Mouse (Mus musculus) megakaryocyte, adult 5-6 weeks (primary cell): Measurements from ENCODE around the gene Nudt22. TPM values are rescaled to one million over a fixed set of nuclear protein-coding genes. Genes with fewer than 3 reads are reported as not detected.
"Not testable (repeated sequence)": the region's sequence is repeated elsewhere in the genome, so short reads cannot be mapped to it uniquely, and the experiment has no call there.

Source experiments
- ATAC-seq: 2 replicates; pipeline ENCODE4 v1.8.0; 2016; ENCODE audit warnings: mild to moderate bottlenecking, inconsistent platforms; ENCODE audit not compliant: poor library complexity, severe bottlenecking
- total RNA-seq, 2 experiments: library from RNA; stranded (forward) in 1 of 2; stranded (reverse) in 1 of 2; fragments of 153-499, 151-499 nt in 1 of 2; fragments of 221-1000, 200-1000 nt in 1 of 2; gene quantifications; 2 replicates each; pipeline versions ENCODE4 v1.2.3 to v1.2.4; 2015 to 2017

Gene Nudt22
- total RNA-seq, 2 experiments from 2014 or later: 10.1 to 16.6 TPM

DNA sequence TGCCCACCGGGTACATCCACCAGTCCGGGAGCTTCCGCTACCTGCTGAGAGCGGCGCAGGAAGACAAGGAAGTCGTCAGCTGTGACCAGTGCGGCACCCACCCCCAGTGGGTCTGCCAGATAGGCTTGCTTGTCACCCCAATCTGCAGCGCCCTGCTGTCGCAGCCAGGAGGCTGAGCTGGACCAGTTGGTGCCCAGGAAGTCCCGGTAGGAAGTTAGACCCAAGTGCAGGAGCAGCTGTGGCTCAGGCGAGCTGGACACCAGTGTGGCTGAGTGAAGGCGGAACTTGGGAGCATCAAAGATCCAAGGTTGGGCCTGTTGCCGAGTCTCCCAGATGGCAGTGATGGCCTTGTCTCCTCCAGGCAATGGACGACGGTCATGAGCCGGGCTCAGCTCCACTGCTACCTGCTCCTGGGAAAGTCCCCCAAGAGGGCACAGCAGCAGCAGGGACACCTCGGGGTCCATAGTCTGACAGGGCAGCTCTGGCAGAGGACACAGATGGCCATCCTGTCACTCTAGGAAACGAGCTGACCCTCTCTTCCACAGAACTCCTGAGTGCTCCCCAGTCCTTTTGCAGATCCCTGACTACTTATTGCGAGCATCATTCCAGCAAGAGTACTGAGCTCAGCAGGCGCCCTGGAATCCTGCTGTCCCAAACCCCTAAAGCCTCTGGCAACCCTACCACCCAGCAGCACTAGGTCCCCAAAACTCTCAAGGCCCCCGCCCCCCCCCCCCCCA is 494 bp downstream of the Nudt22 start:
- ATAC-seq: no peak

DNA sequence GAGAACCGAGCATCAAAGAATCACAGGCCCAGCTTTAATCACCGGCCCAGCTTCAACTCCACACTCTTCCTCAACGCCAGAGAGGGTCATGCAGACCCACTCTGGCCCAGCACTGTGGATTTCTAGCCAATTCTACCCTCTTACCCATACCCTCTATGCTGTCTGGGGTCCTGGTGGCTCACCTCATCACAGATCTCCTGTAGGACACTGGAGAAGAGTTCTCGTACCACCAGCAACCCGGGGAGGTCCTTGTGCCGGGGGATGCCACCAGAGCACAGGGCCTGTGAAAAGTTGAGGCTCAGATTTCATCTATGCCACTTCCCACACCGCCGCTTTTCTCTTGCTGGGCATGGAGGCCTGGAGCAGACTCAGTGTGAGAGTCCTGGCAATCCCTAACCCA is 1.4 kb downstream of the Nudt22 start:
- no peak for ATAC-seq

DNA sequence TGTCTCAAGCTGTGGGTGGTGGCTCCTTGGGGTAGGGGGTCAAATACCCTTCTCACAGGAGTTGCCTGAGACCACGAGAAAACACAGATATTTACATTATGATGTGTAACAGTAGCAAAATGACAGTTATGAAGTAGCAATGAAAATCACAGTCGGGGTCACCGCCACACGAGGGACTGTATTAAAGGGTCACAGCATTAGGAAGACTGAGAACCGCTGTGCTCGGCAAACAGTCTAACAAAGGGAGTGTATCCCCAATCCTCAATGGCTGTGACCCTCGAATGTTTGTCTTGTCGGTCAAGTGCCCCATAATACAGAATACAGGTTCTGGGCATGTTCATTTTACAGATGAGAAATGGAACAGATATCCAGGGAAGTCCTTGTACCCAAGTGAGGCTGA is 1.9 kb downstream of the Nudt22 start:
- ATAC-seq: no peak

DNA sequence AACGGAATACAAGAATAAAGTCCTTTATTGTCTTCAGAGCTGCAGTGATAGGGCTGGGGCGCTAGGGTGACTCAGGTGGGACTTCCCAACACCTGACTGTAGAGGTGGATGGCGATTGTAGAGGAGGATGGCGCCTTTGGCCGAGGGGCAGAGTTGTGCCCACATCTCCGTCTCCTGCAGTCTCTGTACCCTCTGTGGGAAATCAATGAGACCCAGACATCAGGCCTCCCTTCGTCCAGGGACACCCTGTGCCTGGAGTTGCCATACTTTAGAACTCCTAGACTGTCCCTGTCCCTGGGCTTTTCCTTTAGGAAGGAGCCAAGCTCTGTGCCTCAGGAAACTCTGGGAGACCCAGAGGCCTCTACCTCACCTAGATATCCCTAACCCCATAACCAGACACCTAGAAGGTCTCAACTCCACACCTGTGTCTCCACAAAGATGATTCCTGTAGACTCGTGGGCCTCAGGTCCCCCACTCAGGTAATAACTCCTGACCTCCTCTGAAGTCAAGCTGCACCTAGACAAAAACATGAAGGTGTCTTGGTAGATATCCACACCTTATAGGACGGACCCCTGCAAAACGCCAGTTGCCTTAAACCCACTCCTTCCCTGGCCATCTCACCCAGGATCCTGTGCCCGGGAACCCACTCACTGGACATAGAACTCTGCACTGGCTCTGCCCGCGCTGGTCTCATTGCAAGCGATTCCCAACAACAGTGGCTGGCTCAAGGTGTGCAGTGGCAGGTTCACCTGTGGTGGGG is 2.7 kb downstream of the Nudt22 start:
- ATAC-seq: no peak; the same call in 1 of the 2 replicates

DNA sequence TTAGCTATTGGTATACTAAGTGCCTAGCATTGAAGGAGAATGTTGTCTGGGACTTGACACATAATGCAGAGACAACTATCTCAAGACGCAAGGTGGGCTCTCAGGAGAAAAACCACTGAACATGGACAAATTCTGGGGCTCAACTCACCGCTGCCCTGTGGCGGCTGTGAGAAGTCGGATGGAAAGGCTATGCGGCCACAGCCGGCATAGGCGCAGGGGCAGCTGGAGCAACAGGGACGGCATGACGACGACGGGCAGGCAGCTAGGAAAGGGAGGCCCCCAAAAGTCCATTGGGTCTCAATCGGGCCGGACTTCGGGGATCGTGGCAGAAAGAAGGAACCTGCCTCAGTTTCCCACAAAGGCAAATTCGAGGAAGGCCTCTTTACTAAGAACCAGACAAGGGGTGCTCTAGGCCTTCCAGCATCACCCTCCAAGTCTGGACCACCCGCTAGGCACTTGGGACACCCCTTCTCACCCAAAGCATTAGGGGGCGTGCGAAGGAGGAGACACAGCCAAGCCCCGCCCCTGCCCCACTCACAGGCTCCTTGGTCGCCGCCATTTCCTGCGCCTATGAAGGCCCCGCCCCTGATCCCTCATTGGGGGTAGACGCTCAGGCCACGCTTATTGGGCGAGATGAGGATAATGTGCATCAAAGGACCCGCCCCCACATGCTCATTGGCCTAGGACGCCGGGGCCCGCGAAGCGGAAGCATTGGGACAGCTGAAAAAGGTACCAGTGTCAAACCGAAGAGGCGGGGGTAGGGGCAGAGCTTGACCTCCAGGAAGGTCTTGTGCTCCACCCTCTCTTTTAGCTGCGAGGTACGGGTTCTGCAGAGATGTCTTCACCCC is 3.7 kb downstream of the Nudt22 start, which contains the start of gene Dnajc4:
Gene Dnajc4, minus strand, starts transcription at position 562 of the 848 bp plus-strand sequence.
- peak; percentile 95 for ATAC-seq

DNA sequence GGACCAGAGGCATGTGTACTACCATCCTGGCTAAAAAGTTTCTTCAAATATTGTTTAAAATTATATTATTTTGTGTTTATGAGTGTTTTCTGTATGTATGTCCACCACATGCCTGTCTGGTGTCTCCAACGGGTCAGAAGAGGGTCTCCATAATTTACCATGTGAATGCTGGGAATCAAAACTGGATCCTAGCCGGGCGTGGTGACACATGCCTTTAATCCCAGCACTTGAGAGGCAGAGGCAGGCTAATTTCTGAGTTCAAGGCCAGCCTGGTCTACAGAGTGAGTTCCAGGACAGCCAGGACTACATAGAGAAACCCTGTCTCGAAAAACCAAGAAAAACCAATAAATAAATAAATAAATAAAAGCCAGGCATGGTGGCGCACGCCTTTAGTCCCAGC is 4.8 kb downstream of the Nudt22 start:
- ATAC-seq: not testable (repeated sequence)

DNA sequence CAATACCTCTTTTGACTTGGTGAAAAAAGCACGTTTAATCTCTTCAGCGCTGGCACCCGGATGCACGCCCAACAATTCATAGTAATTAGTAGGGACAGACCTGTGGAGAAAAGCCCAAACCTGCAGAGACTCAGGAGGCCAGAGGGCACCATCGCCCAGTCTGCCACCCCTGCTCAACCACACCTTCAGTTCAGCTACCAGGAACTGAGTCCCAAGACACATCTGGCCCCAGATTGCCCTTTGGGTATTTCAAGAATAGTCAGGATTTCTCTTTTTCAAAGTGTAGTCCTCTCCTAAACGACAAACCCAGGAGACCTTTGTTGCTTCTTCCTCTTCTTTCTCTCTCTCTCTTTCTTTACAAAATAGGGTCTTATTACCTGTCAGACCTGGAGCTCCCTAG is 5.2 kb downstream of the Nudt22 start:
- ATAC-seq: no peak

DNA sequence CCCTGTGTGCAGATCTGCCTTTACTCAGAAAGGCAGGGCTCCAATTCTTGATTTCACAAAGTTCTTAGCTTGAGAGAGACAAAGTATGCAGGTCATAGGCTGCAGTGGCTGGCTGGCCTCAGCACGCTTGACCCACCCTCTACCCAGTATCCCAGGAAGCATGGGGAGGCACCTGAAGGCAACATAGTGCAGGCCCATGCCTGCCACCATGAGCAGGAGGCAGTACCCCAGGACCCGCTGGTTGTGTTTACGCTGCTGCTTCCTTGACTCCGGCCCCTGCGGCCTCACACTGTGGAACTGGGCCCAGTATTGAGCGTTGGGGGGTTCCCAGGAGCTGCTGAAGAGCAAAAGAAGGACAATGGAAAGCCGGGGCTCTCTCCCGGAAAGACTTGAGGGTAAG is 6.7 kb downstream of the Nudt22 start:
- ATAC-seq: no peak

DNA sequence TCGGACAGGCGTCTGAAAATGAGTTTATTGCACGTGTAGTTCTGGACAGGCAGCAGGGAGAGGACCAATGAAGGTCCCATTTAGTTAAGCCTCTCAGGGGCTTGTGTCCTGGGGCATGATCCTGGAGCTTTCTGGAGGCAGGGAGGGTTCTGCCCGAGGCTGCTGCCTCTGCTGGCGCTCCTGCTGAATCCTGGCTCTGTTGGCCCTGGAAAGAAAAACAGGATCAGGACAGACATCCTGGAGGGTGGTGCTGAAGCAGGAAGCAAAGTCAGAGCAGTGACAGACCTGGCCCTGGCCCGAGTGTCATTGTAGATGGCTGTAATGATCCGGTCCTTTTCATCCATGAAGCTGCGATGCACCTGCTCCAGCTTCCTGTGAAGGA is 8.0 kb downstream of the Nudt22 start:
- no peak for ATAC-seq

DNA sequence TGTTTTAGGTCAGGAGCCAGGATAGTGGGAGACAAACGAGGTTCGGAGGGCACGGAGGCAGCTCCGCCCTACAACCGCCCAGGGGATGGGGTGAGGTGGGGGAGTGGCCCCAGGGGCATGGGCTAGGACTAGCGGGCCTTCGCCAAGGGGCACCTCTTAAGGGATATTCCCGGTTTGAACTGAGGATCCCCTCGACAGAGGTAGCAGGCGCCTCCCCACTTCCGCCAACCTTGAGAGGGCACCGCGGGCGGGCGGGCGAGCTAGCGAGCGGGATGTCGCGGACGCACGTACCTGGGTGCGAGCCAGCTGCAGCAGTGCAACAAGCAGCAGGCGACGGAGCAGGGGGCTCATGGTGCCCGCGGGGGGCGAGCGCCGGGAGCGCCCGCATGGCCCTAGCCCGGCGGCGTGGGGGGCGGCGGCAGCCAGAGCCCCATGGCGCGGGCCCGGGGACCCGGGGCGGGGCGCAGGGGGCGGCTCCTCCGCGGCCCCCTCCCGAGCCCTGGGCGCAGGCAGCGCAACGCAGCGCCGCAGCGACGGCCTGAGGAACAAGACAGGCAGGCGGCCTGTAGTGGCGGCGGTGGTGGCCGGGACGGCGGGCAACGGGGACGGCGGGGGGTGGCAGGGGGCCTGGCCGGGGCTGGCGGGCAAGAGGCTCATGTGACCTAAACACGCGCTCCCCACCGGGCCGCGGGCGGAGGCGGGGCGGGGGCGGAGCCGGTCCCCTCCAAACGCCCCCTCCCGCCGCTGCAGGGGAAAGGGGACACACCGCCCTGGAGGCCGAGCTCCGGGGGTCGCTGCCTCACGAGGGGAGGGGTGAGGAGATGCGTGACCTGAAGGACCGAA is 8.6 kb downstream of the Nudt22 start, which contains the start of gene Vegfb:
Gene Vegfb, minus strand, starts transcription at position 591 of the 843 bp plus-strand sequence.
- ATAC-seq: peak; percentile 55

DNA sequence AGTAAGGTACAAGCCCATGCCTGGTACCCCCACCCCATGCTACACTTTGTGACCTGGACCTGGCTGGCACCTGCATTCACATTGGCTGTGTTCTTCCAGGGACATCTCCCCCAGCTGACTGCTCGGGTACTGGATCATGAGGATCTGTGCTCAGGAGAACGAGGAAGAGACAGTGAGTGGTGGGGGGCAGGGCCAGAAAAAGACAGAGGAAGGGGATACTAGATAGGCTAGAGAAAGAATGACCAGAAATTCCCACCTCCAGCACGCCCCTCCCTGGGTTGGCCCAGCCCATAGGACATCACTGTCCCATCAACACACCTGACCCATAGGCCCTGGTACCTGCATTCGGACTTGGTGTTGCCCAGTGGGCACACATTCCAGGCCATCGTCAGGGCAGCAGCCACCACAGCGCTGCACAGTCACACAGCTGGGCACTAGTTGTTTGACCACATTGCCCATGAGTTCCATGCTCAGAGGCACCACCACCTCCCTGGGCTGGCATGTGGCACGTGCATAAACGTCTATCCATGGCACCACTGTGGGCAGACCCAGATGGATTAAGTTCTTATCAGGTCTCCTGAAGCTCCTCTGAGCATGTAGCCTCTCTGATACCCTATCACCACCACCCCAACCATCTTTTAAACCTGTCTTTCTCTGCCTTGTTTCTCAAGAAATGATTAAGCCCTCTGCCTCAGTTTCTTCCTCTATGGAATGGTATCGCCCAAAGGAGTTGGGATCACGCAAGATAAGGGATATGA is 9.8 kb downstream of the Nudt22 start:
- no peak for ATAC-seq

DNA sequence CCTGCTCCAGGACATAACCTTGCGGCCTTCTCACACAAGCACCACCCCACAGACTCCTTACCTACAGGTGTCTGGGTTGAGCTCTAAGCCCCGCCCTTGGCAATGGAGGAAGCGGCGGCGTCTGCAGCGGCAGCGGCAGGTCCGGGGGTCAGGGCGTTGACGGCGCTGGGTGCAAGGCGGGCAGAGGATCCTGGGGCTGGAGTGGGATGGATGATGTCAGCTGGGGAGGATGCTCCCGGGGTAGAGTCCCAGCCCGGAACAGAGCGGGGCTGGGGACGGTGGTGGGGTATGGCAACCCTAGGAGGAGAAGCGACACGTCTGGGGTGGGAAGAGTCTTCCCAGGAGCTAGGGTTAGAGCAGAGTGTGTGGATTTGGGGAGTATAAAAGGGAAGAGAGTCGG is 10.6 kb downstream of the Nudt22 start:
- ATAC-seq: no peak

DNA sequence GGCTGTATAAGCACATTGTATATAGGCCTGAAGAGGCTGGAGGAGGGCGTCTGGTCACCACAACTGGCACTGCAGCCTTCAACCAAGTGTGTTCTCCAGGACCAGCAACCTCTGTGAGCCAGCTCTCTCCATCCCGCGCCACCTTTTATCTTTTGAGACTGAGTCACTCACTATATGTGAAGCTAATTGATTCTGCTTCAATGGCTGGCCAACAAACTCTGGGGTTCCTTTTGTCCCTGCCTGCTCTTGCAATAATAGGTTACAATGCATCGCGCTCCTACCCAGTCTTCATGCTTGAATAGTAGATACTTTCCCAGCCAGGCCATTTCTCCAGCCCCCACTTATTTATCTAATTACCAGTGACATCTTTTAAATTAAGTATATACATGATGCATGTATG is 12.3 kb downstream of the Nudt22 start:
- no peak for ATAC-seq

DNA sequence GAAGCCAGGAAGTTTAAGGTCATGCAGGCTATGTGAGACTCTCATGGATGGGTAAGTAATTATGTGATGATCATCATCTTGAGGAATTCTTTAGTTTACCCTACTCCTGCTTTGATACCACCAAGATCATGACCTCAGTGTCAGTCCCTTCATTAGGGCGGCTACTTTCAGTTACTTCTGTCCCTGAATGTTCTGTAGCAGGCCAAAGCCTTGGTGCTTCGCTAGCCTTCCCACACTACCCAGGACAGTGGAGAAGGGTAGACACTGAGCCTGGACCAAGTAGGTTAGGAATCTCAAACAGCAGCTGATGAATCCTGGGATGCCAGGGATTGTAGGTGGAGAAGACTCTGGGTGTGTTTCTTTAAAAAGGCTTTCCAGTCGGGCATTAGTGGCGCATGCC is 14.5 kb downstream of the Nudt22 start:
- ATAC-seq: no peak

DNA sequence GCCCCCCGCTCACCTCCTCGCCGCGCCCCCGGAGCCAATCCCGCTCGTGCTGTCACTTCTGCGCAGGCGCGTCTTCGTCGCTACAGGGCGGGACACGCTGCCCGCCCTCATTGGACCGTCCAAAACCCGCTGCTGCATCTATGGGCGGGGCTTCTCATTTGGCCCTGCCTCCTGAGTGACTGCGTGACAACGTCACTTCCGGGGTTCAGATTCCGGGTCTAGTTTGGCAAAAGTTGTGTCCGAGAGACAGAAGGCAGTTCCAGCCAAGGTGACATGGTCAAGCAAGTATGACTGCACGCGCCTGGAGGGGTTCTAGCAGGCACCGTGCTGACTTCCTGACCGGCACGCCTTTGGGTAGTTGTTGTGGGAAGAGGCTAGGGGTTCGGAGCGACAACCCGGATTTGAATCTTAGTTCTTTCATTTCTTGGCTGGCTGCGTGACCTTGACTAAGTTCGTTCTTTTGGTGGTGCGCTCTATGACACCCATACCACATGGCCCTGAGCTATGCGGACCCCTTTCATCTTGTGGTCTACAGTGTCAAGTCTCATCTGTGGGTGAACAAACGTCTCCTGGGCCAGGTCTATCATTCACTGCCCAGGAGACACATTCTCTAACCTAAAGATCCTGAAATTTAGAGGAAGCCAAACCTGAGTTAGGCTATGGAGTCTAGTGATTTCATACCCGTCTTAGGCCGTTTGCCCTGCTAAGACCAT is 15.4 kb downstream of the Nudt22 start, which contains the start of gene Fkbp2:
Gene Fkbp2, minus strand, starts transcription at position 121 of the 713 bp plus-strand sequence.
- peak; percentile 64 for ATAC-seq

DNA sequence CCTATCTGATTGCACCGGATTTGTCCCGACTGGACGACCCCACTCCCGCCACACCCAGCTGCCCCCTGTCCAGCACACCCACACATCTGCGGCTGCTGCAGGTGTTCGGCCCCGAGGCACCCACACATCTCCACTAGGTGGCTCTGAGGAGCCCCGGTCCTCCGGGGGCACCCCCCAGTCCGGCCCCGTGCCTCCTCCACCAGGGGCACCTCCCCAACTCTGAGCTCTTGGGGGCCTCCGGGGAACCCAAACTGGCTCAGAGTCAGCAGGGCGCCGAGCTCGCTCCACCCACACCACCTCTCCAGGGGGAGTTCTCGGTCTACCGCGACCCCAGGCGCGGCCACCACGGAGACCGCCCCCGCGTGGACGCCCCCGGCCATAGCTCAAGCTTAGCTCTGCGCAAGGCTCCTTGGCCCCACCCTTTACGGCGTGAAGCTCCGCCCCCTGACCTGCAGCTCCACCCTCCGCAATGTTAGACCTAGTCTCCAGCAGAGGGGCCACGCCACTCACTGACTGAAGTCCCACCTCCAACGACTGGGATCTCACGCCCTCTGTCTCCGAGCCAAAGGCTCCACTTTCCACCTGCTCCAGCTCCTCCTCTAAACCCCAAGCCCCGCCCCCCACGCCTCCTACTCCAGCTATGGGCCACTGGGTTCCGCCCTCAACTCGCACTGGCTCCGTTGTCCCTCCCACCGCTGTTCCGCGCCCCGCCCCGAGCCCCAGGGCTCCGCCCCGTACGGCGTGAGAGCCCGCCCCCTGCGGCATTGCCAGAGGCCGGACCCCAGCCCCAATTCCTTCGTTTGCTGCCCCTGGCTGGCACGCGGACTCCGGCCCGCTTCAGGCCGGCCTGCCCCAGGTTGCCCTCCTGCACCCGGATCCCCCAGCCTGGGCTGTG is 16.2 kb downstream of the Nudt22 start:
- ATAC-seq: peak; percentile 81

DNA sequence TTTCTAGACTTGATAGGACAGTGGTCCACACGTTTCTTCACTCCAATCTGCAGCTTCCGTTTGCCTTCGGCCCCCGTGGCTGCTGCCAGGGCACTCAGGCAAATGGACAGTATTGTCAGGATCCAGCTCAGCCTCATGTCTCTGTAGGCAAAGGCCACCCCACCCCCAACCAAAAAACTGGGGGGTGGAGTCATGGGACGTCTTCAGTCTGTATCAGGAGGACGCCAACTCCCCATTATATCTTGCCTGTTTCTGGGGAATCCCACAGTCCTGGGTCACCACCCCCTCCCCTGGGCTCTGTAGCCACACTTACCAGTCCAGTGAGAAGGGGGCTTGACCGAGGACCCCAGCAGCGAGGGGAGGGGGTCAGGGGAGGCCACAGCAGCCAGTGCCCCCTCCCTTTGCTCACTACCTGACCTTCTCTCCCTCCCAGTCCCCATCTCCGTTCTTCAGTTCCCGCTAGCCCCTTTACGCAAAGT is 16.9 kb downstream of the Nudt22 start:
- ATAC-seq: no peak

DNA sequence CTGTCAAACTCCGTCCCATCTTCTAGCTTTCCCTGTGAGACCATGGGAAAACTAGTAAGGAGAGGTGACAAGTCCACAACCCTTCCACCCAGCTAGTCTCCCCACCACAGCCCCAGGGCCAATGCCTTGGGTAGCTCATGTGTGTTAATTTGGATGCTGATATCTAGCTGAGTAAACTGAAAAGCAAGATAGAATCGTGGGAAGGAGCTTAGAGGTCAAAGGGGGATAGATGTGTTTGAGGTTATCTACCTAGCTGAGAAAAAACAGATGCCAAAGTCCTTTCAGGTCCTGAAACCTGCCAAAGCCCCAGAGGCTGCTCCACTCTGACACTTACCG is 17.3 kb downstream of the Nudt22 start:
- ATAC-seq: no peak
